Mouse (Mus musculus): ENCODE measurements around the gene Pes1. TPM values are rescaled to one million over a fixed set of nuclear protein-coding genes. Genes with fewer than 3 reads are reported as not detected.

The Pes1 gene
- polyA plus RNA-seq, 1 experiment: not detected

GRCm38 (mm10) chr11:4023321-4023720, 59.5 kb downstream of the Pes1 start:
- TF ChIP-seq CTCF (IDR thresholded peaks at IDR 0.05; ENCODE audit: insufficient read depth, low read depth, low read length) (no peak), POLR2A (IDR thresholded peaks at IDR 0.05; ENCODE audit: insufficient read depth, low read depth, low read length) (no peak)
- Histone ChIP-seq H3K27ac (ENCODE audit: insufficient read depth, low read depth, low read length) (no peak overlapping the region), H3K4me3 (ENCODE audit: insufficient read depth, low read depth, low read length) (no peak overlapping the region), H3K4me1 (ENCODE audit: control insufficient read depth, insufficient read depth, low read length) (no peaks in the 10 kb centered on the region)
- 74% methylated on average over 2 of the region's 2 CpGs for WGBS

DNA sequence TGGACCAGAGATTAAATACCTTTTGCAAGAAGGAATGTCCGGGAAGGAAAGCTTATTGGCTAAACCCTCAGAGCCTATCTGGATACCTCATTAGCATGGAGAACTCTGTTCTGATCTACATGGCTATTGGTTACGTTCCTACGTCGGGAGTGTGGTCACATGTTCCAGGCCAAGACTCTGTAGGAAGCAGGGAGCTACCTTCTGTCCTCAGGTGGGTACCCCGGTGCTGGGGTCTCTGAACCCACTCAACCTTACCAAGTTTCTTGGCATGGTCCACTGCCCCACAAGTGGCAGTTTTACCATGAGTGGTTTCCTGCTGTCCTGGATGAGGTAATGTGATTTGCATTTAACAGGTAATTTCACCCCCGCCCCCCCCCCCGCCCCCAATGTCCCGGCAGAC, 63.3 kb downstream of the Pes1 start:
- no peaks in the 10 kb centered on the region for H3K4me1 ChIP-seq (ENCODE audit: control insufficient read depth, insufficient read depth, low read length)
- 84% methylated on average over 8 of the region's 8 CpGs for WGBS
- H3K4me3 ChIP-seq (ENCODE audit: insufficient read depth, low read depth, low read length): no peak overlapping the region
- no peak overlapping the region for H3K27ac ChIP-seq (ENCODE audit: insufficient read depth, low read depth, low read length)
- TF ChIP-seq POLR2A (IDR thresholded peaks at IDR 0.05; ENCODE audit: insufficient read depth, low read depth, low read length) (no peak), CTCF (IDR thresholded peaks at IDR 0.05; ENCODE audit: insufficient read depth, low read depth, low read length) (no peak)

DNA sequence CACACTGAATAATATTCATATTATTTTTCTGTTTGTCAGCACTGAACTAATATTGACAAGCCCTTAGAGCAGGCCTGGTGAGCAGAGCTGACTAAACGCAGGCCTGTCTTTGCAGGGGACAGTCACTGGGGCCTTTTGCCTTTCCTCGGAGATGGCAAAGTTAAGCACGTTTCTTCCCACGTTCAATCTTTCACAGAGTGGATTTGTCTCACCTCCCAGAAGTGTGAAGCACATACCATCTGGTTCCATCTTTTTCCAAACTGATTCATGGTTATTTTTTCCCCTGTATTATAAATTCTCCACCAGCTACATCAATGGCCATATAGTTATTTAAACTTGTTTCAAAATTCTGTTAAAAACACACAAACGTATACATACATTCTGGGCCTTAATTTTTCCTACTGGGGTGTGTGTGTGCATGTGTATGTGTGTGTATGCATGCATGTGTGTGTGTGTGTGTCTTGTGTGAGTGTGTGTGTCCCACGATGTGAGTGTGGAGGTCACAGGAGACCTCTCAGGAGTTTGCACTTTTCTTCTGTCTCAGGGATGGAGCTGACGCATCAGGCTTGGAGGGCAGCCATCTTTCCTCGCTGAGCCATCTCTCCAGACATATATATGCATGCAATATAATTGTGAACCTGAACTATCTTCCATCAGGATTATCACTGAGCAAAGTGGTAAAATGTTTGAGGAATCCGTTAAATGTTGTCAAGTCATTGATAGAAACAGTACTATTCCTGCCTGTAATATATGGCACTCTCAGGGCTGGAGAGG, 64.0 kb downstream of the Pes1 start:
- Histone ChIP-seq H3K4me1 (ENCODE audit: control insufficient read depth, insufficient read depth, low read length) (no peaks in the 10 kb centered on the region), H3K27ac (ENCODE audit: insufficient read depth, low read depth, low read length) (no peak overlapping the region), H3K4me3 (ENCODE audit: insufficient read depth, low read depth, low read length) (no peak overlapping the region)
- TF ChIP-seq POLR2A (IDR thresholded peaks at IDR 0.05; ENCODE audit: insufficient read depth, low read depth, low read length) (no peak), CTCF (IDR thresholded peaks at IDR 0.05; ENCODE audit: insufficient read depth, low read depth, low read length) (no peak)
- 82% methylated on average over 9 of the region's 9 CpGs for WGBS

GRCm38 (mm10) chr11:4029343-4029742, 65.6 kb downstream of the Pes1 start:
- H3K4me1 ChIP-seq (ENCODE audit: control insufficient read depth, insufficient read depth, low read length): no peaks in the 10 kb centered on the region
- no peak overlapping the region for H3K27ac ChIP-seq (ENCODE audit: insufficient read depth, low read depth, low read length)
- WGBS: 73% methylated on average over 4 of the region's 4 CpGs
- TF ChIP-seq POLR2A (IDR thresholded peaks at IDR 0.05; ENCODE audit: insufficient read depth, low read depth, low read length) (no peak), CTCF (IDR thresholded peaks at IDR 0.05; ENCODE audit: insufficient read depth, low read depth, low read length) (no peak)
- H3K4me3 ChIP-seq (ENCODE audit: insufficient read depth, low read depth, low read length): no peak overlapping the region

Other genes with a start within 250 kb of the Pes1 start
- gene Osbp2, start 100.1 kb upstream of the Pes1 start, polyA plus RNA-seq (2012; ENCODE audit: insufficient read depth, insufficient read length, low replicate concordance, missing spikeins): not detected in 2 replicates
- gene 4921536K21Rik, start 68.9 kb upstream of the Pes1 start, polyA plus RNA-seq (2012; ENCODE audit: insufficient read depth, insufficient read length, low replicate concordance, missing spikeins): not detected in 2 replicates
- gene Dusp18, start 68.7 kb upstream of the Pes1 start, polyA plus RNA-seq (2012; ENCODE audit: insufficient read depth, insufficient read length, low replicate concordance, missing spikeins): not detected in 2 replicates
- gene Slc35e4, start 49.3 kb upstream of the Pes1 start, polyA plus RNA-seq (2012; ENCODE audit: insufficient read depth, insufficient read length, low replicate concordance, missing spikeins): not detected in 2 replicates
- gene Tcn2, start 31.8 kb upstream of the Pes1 start, polyA plus RNA-seq (2012; ENCODE audit: insufficient read depth, insufficient read length, low replicate concordance, missing spikeins): not detected in 2 replicates
- not detected in 2 replicates for gene 4930556J24Rik, start 12.8 kb downstream of the Pes1 start, polyA plus RNA-seq (2012; ENCODE audit: insufficient read depth, insufficient read length, low replicate concordance, missing spikeins)
- gene Gal3st1, start 19.7 kb downstream of the Pes1 start, polyA plus RNA-seq (2012; ENCODE audit: insufficient read depth, insufficient read length, low replicate concordance, missing spikeins): not detected in 2 replicates
- not detected in 2 replicates for gene Sec14l4, start 67.5 kb downstream of the Pes1 start, polyA plus RNA-seq (2012; ENCODE audit: insufficient read depth, insufficient read length, low replicate concordance, missing spikeins)
- gene Sec14l3, start 100.9 kb downstream of the Pes1 start, polyA plus RNA-seq (2012; ENCODE audit: insufficient read depth, insufficient read length, low replicate concordance, missing spikeins): not detected in 2 replicates
- not detected in 2 replicates for gene Mtfp1, start 131.5 kb downstream of the Pes1 start, polyA plus RNA-seq (2012; ENCODE audit: insufficient read depth, insufficient read length, low replicate concordance, missing spikeins)
- gene Sec14l2, start 159.4 kb downstream of the Pes1 start, polyA plus RNA-seq (2012; ENCODE audit: insufficient read depth, insufficient read length, low replicate concordance, missing spikeins): not detected in 2 replicates
- gene Rnf215, start 171.2 kb downstream of the Pes1 start, polyA plus RNA-seq (2012; ENCODE audit: insufficient read depth, insufficient read length, low replicate concordance, missing spikeins): not detected in 2 replicates
- not detected in 2 replicates for gene Ccdc157, start 196.3 kb downstream of the Pes1 start, polyA plus RNA-seq (2012; ENCODE audit: insufficient read depth, insufficient read length, low replicate concordance, missing spikeins)
- 165 TPM in 1 of 2 replicates, not detected in the other for gene Sf3a1, start 196.4 kb downstream of the Pes1 start, polyA plus RNA-seq (2012; ENCODE audit: insufficient read depth, insufficient read length, low replicate concordance, missing spikeins)
- gene Tbc1d10a, start 222.8 kb downstream of the Pes1 start, polyA plus RNA-seq (2012; ENCODE audit: insufficient read depth, insufficient read length, low replicate concordance, missing spikeins): not detected in 2 replicates

All from olfactory bulb, adult 2 months (tissue).